Mouse (Mus musculus) brain, embryonic 18.5 days (tissue): ENCODE measurements around the gene Sp1.
A peak's percentile ranks its signal among the peaks of the same experiment; 100 is the strongest.

Experiments used
- DNase-seq: peaks from one replicate; pipeline ENCODE4 v3.0.0-alpha.2; 2012; ENCODE audit warnings: low read depth, low spot score

The Sp1 gene

GRCm38 (mm10) chr15:102433173-102433572 is 27.2 kb downstream of the Sp1 start:
- no peak for DNase-seq

- DNase-seq, result peak; percentile 14
Measured at GRCm38 (mm10) chr15:102442490-102442889, 36.5 kb downstream of the Sp1 start.

- no peak for DNase-seq
Measured at GRCm38 (mm10) chr15:102445146-102445545, 39.2 kb downstream of the Sp1 start, which contains the start of gene Amhr2. TSS of gene Amhr2 (plus strand) at chr15:102445367.

GRCm38 (mm10) chr15:102446448-102446847 is 40.5 kb downstream of the Sp1 start:
- DNase-seq, result no peak

GRCm38 (mm10) chr15:102449366-102449765 is 43.4 kb downstream of the Sp1 start:
- no peak for DNase-seq

GRCm38 (mm10) chr15:102450928-102451327 is 45.0 kb downstream of the Sp1 start:
- no peak for DNase-seq

GRCm38 (mm10) chr15:102451666-102452430 is 45.9 kb downstream of the Sp1 start:
- DNase-seq, result no peak

DNA sequence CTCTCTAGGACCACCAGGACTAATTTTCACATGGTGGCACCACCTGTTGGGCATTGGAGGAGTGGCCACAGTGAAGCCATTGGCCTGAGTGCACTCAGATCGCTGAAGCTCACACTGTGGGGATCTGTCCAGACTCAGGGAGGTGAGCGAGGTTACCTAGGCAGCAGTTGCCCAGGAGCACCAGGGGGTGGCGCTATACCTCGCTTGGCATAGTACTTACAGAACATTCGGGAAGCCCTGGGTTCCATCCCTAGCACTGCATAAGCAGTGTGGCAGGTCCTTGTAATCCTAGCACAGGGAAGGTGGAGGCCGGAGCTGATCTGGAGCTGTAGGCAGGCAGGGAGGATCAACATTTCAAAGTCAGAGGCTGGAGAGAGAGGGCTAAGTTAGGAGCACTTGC is 50.0 kb downstream of the Sp1 start:
- DNase-seq, result no peak

DNA sequence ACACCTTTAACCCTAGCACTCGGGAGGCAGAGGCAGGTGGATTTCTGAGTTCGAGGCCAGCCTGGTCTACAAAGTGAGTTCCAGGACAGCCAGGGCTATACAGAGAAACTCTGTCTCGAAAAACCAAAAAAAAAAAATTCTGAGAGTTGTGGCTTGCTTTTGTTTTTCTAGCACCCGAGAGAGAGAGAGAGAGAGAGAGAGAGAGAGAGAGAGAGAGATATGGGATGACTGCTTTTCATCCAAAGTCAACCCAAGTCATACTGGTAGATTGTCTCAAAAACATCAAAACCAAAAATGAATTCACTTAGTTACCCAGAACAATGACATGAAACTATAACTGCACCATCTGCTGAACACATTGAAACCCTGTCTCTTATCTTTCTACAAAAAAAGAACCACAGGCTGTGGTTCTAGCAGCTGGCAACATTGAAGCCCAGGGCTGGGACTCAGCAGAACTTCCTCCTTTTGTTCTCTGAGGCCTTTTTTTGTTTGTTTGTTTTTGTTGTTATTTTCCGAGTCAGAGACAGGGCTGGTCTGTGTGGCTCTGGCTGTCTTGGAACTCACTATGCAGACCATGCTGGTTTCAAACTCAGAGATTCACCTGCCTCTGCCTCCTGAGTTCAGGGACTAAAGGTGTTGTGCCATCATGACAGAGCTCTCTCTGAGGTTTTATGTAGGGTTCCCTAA is 52.2 kb downstream of the Sp1 start:
- DNase-seq, result no peak

GRCm38 (mm10) chr15:102458904-102459317 is 53.0 kb downstream of the Sp1 start, which contains the start of gene Prr13:
TSS of gene Prr13 (plus strand) at chr15:102459028.
- DNase-seq, result peak; percentile 83

- no peak for DNase-seq
Measured at GRCm38 (mm10) chr15:102459381-102459780, 53.4 kb downstream of the Sp1 start.

GRCm38 (mm10) chr15:102459847-102460246 is 53.9 kb downstream of the Sp1 start:
- DNase-seq, result no peak

- DNase-seq, result no peak
Measured at GRCm38 (mm10) chr15:102460409-102460808, 54.5 kb downstream of the Sp1 start.

- no peak for DNase-seq
Measured at GRCm38 (mm10) chr15:102460971-102461370, 55.0 kb downstream of the Sp1 start.

- no peak for DNase-seq
Measured at GRCm38 (mm10) chr15:102461430-102462075, 55.6 kb downstream of the Sp1 start.

GRCm38 (mm10) chr15:102463666-102464065 is 57.7 kb downstream of the Sp1 start:
- no peak for DNase-seq

- DNase-seq, result no peak
Measured at GRCm38 (mm10) chr15:102468675-102469370, 62.9 kb downstream of the Sp1 start.

- DNase-seq, result peak; percentile 97
Measured at GRCm38 (mm10) chr15:102470183-102470604, 64.3 kb downstream of the Sp1 start, which contains the start of gene Pcbp2. TSS of gene Pcbp2 (plus strand) at chr15:102470539.

DNA sequence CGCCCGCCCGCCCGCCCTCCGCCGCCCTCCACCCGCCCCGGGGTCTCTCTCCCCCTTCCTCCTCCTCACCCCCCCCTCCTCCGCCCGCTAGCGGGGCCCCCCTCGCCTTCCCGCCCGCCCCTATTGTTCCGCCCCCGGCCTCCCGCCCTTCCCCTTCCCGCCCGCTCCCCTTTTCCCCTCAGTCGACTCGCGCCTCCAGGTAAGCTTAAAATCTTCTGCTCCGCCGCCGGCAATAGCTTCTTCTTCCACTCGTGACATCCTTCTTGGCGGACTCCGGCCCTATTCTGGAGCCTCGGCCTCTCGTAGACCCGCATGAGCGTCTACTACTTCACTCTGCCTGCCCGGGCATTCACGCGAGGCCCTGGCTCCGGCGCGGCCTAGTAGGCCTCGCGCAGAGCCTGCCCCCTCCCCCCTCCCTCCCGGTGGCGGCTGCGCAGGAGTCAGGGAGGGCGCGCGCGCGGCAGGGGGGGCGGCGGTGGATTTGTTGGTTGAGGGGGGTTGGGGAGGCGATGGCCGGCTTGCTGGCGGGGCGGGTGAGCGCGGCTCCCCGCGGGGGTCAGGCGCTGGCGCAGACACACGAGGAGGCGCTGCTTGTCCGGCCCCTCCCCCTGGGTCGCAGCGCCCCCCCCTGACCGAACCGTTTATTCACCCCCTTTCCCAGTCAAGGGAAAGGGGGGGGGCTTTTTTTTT is 64.8 kb downstream of the Sp1 start:
- peak; percentile 74 for DNase-seq

DNA sequence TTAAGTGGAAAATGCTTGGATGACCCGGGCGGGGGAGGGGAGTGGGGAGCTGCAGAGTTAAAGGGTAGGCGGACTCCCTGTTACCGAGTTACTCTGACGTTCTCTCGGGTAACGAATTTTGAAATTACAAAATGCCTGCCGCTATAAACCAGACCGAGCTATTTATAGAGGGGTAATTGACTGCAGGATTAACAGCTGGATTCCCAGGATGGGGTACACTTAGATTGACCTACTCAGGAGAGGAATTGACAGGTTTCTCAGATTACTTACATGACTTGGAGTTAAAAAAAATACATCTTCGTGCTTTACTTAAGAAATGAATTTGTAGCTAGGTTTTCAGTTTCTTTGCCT is 65.3 kb downstream of the Sp1 start:
- no peak for DNase-seq

GRCm38 (mm10) chr15:102471727-102472126 is 65.8 kb downstream of the Sp1 start:
- no peak for DNase-seq
